Mouse (Mus musculus): Measurements from ENCODE around the gene Kcnq1.

DNA sequence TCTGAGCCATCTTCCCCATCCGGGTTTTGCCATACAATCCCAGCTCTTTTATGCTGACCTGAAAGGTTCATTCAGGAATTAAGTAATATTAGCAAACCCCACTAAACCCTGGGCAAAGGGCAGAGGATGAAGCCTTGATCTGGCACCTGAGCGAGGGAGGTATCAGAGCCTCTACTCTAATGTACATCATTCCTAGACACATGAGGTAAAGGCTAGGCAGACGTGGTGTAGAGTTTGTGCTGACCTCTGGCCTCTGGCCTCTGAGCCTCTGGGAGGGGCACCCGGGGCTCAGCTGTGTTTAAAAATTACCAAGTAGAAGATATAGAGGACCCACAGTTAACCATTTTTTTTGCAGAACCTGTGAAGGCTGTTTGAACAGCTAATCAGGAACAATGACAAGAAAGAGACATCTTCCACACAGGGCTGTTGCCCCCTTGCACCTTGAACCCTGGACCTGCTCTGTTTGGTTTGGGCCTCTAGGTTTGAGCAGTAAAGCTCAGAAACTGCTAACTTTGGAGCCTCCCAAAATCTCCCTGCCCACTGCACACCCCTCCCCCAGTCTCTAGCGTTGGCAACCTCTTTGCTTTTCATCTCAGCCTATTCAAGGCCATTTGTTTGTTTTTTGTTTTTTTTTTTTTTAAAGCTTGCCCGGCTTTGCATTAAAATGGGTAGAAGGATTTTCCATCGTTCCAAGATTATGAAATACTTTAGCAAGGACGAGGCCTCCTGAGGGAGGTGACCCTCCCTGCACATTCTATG, 180.5 kb downstream of the Kcnq1 start:
- no peak for TF ChIP-seq POLR2A (IDR thresholded peaks at IDR 0.05; ENCODE audit: low read depth, low read length)
- no peak for TF ChIP-seq CTCF (IDR thresholded peaks at IDR 0.05; ENCODE audit: extremely low read depth, insufficient read depth, insufficient read length, insufficient replicate concordance)
